In genomic region chr5:143561544-143562185, GRCm38 (mm10) we compare ENCODE assay signal across 8 mouse cellular contexts. TPM values are rescaled to one million over a fixed set of nuclear protein-coding genes. Genes with fewer than 3 reads are reported as not detected.
DNase-seq lines count a peak whose midpoint lies in the region; ATAC-seq and TF ChIP-seq lines count a peak whose summit lies in the region.

No protein-coding gene starts in this region.

- peaks cover 17% of the 10 kb centered on the region for H3K36me3 ChIP-seq in hindbrain, embryonic 13.5 days
- H3K36me3 ChIP-seq in hindbrain, embryonic 11.5 days (ENCODE audit: control insufficient read depth, insufficient read depth, low read length): no peaks in the 10 kb centered on the region
- H3K36me3 ChIP-seq in stomach, embryonic 14.5 days (ENCODE audit: control insufficient read depth, insufficient read depth, low read length): peaks cover 2% of the 10 kb centered on the region; the same call in 1 of the 2 replicates

- ATAC-seq in hindbrain, embryonic 13.5 days (ENCODE audit: low FRiP score): no peak
- no peak for ATAC-seq in hindbrain, embryonic 11.5 days (ENCODE audit: low FRiP score)
- peak; percentile 66 for ATAC-seq in Patski
- ATAC-seq in stomach, embryonic 14.5 days (ENCODE audit: insufficient number of reproducible peaks, insufficient read depth, low FRiP score, low read depth): peak; percentile 75; the same call in 1 of the 2 replicates

- peak overlapping the region; percentile 2; the same call in 1 of the 2 replicates for H3K27ac ChIP-seq in hindbrain, embryonic 13.5 days
- no peak overlapping the region for H3K27ac ChIP-seq in hindbrain, embryonic 11.5 days (ENCODE audit: low read depth, low read length)
- no peak overlapping the region for H3K27ac ChIP-seq in stomach, embryonic 14.5 days (ENCODE audit: low read length)

- H3K4me2 ChIP-seq in hindbrain, embryonic 13.5 days: no peak overlapping the region
- no peak overlapping the region for H3K4me2 ChIP-seq in hindbrain, embryonic 11.5 days (replicated peaks; ENCODE audit: low read depth, low read length)
- H3K4me2 ChIP-seq in stomach, embryonic 14.5 days (replicated peaks; ENCODE audit: low read depth, low read length): no peak overlapping the region

- H3K4me1 ChIP-seq in hindbrain, embryonic 13.5 days (replicated peaks): peaks cover 9% of the 10 kb centered on the region
- H3K4me1 ChIP-seq in hindbrain, embryonic 11.5 days (replicated peaks; ENCODE audit: control insufficient read depth, insufficient read depth, low read length): no peaks in the 10 kb centered on the region
- no peaks in the 10 kb centered on the region for H3K4me1 ChIP-seq in stomach, embryonic 14.5 days (ENCODE audit: control insufficient read depth, insufficient read depth, low read length)

- WGBS in hindbrain, embryonic 13.5 days: 71% methylated on average over 14 of the region's 14 CpGs
- 88% methylated on average over 14 of the region's 14 CpGs for WGBS in hindbrain, embryonic 11.5 days
- WGBS in stomach, embryonic 14.5 days: 83% methylated on average over 14 of the region's 14 CpGs

- no peaks in the 10 kb centered on the region for H3K27me3 ChIP-seq in hindbrain, embryonic 13.5 days
- no peaks in the 10 kb centered on the region for H3K27me3 ChIP-seq in hindbrain, embryonic 11.5 days (ENCODE audit: control insufficient read depth, insufficient read depth, low read length)
- no peaks in the 10 kb centered on the region for H3K27me3 ChIP-seq in Patski
- no peaks in the 10 kb centered on the region for H3K27me3 ChIP-seq in stomach, embryonic 14.5 days (ENCODE audit: control insufficient read depth, insufficient read depth, low read length)

- no peak for DNase-seq in hindbrain, embryonic 11.5 days (ENCODE audit: low spot score)
- no peak for DNase-seq in Patski (ENCODE audit: low read depth, low spot score)
- peak; percentile 53 to 62 for DNase-seq in frontal cortex, postnatal 36 days (ENCODE audit: low spot score in 2 of 2)
- peak; percentile 51 to 61 for DNase-seq in left cerebral cortex, postnatal 36 days (ENCODE audit: low spot score in 2 of 2)
- no peak for DNase-seq in ovary, postnatal 10 days (ENCODE audit: low spot score)
- DNase-seq in yolk sac, embryonic 10.5 days (ENCODE audit: low spot score): no peak

- H3K9me3 ChIP-seq in hindbrain, embryonic 13.5 days: no peaks in the 10 kb centered on the region
- no peaks in the 10 kb centered on the region for H3K9me3 ChIP-seq in hindbrain, embryonic 11.5 days (ENCODE audit: control insufficient read depth, low read length)
- H3K9me3 ChIP-seq in stomach, embryonic 14.5 days (ENCODE audit: control insufficient read depth, low read depth, low read length): no peaks in the 10 kb centered on the region

- TF ChIP-seq CTCF in Patski (IDR thresholded peaks at IDR 0.05): no peak

- intact Hi-C loops in left cerebral cortex, postnatal 36 days (cut with DNase I): no loop called here

- POLR2A ChIA-PET in Patski (lab: Charles Lee): no interaction called here

- no peak overlapping the region for H3K9ac ChIP-seq in hindbrain, embryonic 13.5 days
- H3K9ac ChIP-seq in hindbrain, embryonic 11.5 days (ENCODE audit: low read depth, low read length): no peak overlapping the region
- H3K9ac ChIP-seq in stomach, embryonic 14.5 days (replicated peaks; ENCODE audit: low read depth, low read length): no peak overlapping the region

- no peak overlapping the region for H3K4me3 ChIP-seq in hindbrain, embryonic 13.5 days
- no peak overlapping the region for H3K4me3 ChIP-seq in hindbrain, embryonic 11.5 days (ENCODE audit: low read depth, low read length)
- H3K4me3 ChIP-seq in stomach, embryonic 14.5 days (ENCODE audit: low read depth, low read length): no peak overlapping the region

- in situ Hi-C loops in Patski (cut with MboI; ENCODE audit: low pct_unique_long_range_greater_than_20kb): no loop called here

- CTCF ChIA-PET in Patski (lab: Charles Lee): interaction anchor here (0.8 to 1.1 kb wide), 2 partner anchors 10 to 150 kb away, joined by 3 read pairs; no protein-coding TSS in a partner anchor

RNA-seq across cellular contexts. Expression of gene Rac1, which starts 33.8 kb away (rescaled TPM):
- 390 and 391 TPM in 2 replicates for polyA plus RNA-seq in hindbrain, embryonic 13.5 days (2015; fragmentation: Nextera tagmentation; extraction: Ambion mirVana)
- 471 and 512 TPM in 2 replicates for polyA plus RNA-seq in hindbrain, embryonic 11.5 days (2014; fragmentation: Nextera tagmentation; extraction: Ambion mirVana)
- 464 TPM for polyA plus RNA-seq in Patski (2021)
- 100 to 1,000 TPM; 357 to 364 TPM for total RNA-seq in left cerebral cortex, postnatal 36 days (2021)
- polyA plus RNA-seq in stomach, embryonic 14.5 days (2014; fragmentation: Nextera tagmentation; extraction: Ambion mirVana): 468 and 518 TPM in 2 replicates

Comparison
In these comparisons a context has a peak if more than half of its experiments do, and no peak if none do; other contexts are left out.
1. ATAC-seq: peak in Patski (single experiment) and stomach, embryonic 14.5 days (single experiment); none in hindbrain, embryonic 13.5 days (single experiment) and hindbrain, embryonic 11.5 days (single experiment).
2. DNase-seq: peak in frontal cortex, postnatal 36 days (2 of 2) and left cerebral cortex, postnatal 36 days (2 of 2); none in hindbrain, embryonic 11.5 days (single experiment), Patski (single experiment), ovary, postnatal 10 days (single experiment) and yolk sac, embryonic 10.5 days (single experiment).